Mouse (Mus musculus) liver, embryonic 14.5 days (tissue): ENCODE results near the gene Lin37.

ENCODE experiments used
- CTCF ChIP-seq: IDR thresholded peaks from 2 replicates; pipeline ENCODE4 v1.5.1; 2016; ENCODE audit warnings: antibody characterized with exemption, low read depth, control low read depth
- EP300 ChIP-seq: IDR thresholded peaks from 2 replicates; pipeline ENCODE4 v1.6.1; 2016; ENCODE audit warnings: antibody characterized with exemption, low read depth

DNA sequence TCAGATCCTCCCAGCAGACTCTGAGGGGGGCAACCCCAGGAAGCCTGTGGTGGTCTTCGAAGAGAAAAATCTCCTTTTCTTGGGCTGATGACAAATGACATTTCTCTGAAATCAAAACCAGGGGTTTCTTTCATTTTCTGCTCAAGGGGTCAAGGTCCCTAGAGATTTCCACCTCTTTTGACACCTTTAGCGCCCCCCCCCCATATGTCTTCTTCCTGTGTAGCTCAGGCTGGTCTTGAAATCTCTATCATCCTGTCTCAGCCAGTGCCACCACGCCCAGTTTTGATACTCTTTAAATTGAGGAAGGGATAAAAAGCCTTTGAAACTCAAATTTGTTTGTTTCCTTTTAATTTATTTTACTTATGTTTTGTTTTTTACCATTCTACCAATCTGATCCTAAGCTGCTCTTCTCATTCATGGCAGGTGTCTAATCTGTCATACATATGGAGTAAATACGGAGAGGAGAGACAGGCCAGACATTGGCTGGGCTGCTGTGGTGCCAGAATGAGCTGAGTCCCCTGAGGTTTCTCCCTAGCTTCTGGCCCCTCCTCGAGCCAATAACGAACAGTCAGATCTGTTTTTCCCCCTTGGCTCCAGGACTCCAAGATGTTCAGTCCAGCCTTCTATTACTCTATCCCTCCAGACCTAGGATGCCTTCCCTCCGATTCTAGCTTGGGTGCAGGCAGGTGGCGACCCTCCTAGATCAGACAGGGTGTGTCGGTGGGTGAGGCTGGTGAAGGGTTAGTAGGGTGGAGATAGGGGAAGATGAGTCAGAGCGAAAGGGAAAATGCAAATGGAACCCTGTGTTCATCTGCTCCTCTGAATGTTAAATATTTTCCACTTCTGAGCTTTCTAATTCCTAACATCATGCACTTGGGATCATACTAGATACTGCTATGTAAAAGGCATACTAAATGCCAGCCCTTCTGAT lies 34.2 kb upstream of the Lin37 start:
- TF ChIP-seq EP300 (no peak), CTCF (no peak)
